Mouse (Mus musculus): Measurements from ENCODE around the gene Olfr1160. TPM values are rescaled to one million over a fixed set of nuclear protein-coding genes. Genes with fewer than 3 reads are reported as not detected.
"Not testable (repeated sequence)": the region's sequence is repeated elsewhere in the genome, so short reads cannot be mapped to it uniquely, and the experiment has no call there.

Gene Olfr1160
- not detected in 2 replicates for polyA plus RNA-seq (2016; fragmentation: Nextera tagmentation; extraction: Ambion mirVana)

DNA sequence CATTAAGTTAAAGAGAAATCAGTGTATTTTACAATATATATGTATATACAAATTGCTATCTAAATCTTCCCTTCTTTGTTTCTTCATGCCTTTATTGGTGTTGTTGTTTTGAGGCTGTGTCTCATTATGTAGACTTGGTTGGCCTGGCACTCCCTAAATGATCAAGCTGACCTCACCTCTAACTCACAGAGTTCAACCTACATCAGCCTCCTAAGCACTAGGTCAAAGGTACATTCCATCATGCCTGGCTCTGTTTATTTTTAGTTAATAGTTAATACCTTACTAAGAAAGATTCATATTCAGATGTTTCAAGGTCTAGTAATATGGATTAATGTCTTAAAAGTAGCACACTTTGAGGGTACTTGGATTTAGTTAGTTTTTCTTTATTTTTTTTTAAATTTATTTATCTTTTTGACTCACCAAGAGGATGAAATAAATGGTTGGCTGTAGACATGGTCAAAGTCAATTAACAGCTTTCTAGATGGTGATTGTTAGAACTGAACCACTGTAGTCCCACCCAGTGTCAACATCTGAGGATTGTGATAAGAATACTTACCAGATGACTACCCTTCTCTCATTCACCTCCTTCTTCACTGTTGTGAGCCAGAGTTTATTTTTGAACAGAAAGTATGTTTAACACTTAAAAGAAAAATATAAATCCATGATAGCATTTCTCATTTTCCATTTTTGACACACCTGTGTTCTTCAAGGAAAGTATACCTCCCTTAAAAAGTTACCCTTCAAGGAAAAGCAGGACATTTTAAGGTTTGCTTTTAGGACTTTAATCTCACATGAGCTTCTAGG lies at the start of gene Olfr1160:
Olfr1160 (minus strand) TSS at position 754 of the 804 bp plus-strand sequence.
- Histone ChIP-seq H3K4me1 (no peaks in the 10 kb centered on the region), H3K27me3 (ENCODE audit: low read depth, poor library complexity, severe bottlenecking) (no peaks in the 10 kb centered on the region), H3K4me3 (no peak within 1 kb of the TSS), H3K36me3 (no peaks in the 10 kb centered on the region), H3K27ac (no peak within 1 kb of the TSS), H3K9me3 (replicated peaks) (no peaks in the 10 kb centered on the region)
- DNase-seq (ENCODE audit: low spot score), result no peak

DNA sequence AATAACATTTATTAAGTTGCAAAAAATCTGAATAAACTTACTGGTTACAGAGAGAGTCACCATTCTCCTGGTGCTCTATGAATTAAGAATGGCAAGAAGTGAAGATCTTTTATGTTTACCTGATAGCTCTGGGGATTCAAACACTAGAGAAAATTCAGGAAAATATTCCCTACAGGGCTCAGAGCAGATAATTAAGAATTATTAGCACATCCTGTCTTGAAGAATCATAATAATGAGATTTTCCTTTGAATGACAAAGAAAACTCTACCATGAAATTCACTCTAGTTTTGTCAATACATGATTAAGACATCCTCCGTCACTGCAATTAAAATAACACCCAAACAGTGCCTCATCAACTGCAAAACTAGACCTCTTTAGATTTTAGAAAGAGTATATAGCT lies 43.0 kb upstream of the Olfr1160 start, which contains the start of gene Olfr1162:
Olfr1162 (minus strand) TSS at position 101 of the 400 bp plus-strand sequence.
- Histone ChIP-seq H3K4me1 (no peaks in the 10 kb centered on the region), H3K27ac (no peak within 1 kb of the TSS), H3K36me3 (no peaks in the 10 kb centered on the region), H3K4me3 (no peak within 1 kb of the TSS), H3K9me3 (replicated peaks) (no peaks in the 10 kb centered on the region), H3K27me3 (ENCODE audit: low read depth, poor library complexity, severe bottlenecking) (no peaks in the 10 kb centered on the region)
- WGBS, result 90% methylated on average over 1 of the region's 1 CpGs
- no peak for DNase-seq (ENCODE audit: low spot score)

DNA sequence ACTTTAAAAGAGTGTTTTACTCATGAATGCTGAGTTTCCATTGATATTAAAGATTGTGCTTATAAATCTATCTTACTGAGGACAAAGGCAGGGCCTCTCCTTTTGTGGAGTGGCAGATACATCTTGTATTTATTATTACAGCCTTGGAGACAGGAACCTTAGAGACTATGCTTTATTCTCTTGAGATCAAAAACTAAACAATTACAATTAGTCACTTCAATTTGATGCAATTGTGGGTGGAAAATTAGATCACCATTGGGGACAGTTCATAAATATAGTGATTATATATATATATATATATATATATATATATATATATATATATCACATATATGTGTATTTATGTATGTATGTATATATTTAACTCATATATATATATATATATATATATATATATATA lies 29.5 kb upstream of the Olfr1160 start, which contains the start of gene Olfr73:
Olfr73 (minus strand) TSS at position 101 of the 400 bp plus-strand sequence.
- Histone ChIP-seq H3K27ac (no peak within 1 kb of the TSS), H3K4me1 (no peaks in the 10 kb centered on the region), H3K36me3 (no peaks in the 10 kb centered on the region), H3K4me3 (no peak within 1 kb of the TSS), H3K9me3 (replicated peaks) (no peaks in the 10 kb centered on the region), H3K27me3 (ENCODE audit: low read depth, poor library complexity, severe bottlenecking) (no peaks in the 10 kb centered on the region)
- DNase-seq (ENCODE audit: low spot score), result no peak

DNA sequence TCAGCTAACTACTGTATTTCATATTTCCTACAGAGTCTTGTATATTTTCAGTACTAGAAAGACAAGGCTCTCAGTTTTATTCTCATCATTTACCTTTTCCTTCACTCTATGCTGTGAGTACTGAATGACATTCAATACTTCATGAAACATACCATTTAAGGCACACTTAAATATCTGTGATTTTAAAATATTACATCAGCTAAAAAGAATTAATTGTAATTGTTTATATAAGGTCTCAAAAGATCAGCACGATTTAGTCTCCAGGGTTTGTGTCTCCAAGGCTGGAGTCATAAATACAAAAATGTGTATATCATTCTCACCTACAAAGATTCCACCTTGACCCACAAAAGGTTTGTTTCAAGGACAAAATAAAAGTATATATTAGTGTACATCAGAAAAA lies 14.4 kb upstream of the Olfr1160 start, which contains the start of gene Olfr1161:
Olfr1161 (plus strand) TSS at position 301 of the 400 bp plus-strand sequence.
- not testable (repeated sequence) for DNase-seq (ENCODE audit: low spot score); H3K9me3 ChIP-seq (replicated peaks); H3K4me3 ChIP-seq; H3K27ac ChIP-seq; H3K4me1 ChIP-seq; H3K36me3 ChIP-seq; H3K27me3 ChIP-seq (ENCODE audit: low read depth, poor library complexity, severe bottlenecking)
- 87% methylated on average over 1 of the region's 1 CpGs for WGBS

DNA sequence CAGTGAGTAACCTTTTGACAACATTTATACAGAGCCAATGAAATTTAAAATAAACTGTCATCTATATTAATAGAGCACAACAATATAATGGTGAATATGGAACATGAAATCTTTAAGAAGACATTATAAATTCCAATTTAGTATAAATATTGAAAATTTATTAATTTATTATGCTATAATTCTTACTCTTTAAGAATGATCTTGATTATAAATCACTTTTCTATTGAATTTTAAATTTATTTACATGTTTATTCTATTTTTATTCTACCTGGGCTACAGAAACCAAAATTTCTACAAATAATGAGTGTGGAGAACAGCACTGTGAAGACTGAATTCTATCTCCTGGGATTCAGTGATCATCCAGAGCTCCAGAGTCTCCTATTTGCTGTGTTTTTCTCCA lies 18.3 kb downstream of the Olfr1160 start, which contains the start of gene Olfr1158:
Olfr1158 (plus strand) TSS at position 301 of the 400 bp plus-strand sequence.
- DNase-seq (ENCODE audit: low spot score), result no peak
- Histone ChIP-seq H3K4me3 (no peak within 1 kb of the TSS), H3K36me3 (no peaks in the 10 kb centered on the region), H3K27me3 (ENCODE audit: low read depth, poor library complexity, severe bottlenecking) (no peaks in the 10 kb centered on the region), H3K4me1 (no peaks in the 10 kb centered on the region), H3K27ac (no peak within 1 kb of the TSS), H3K9me3 (replicated peaks) (no peaks in the 10 kb centered on the region)

DNA sequence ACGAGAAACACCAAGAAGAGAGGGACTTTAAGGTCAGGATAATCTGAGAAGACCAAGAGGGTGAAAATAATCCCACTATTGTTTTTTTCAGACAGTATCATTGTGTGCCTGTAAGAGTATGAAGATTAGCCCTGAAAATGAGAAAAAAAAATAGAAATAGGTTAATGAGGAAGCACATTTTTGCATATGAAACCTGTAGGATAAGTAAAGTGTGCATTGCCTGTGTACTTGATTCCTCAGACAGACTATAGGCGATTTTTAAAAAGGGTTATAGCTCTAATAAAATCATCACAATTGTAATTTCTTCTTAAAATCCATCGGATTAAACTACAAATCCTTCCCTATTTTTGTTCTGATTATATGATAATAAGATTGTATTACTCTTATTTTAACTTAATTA lies 33.5 kb downstream of the Olfr1160 start, which contains the start of gene Olfr74:
Olfr74 (minus strand) TSS at position 101 of the 400 bp plus-strand sequence.
- Histone ChIP-seq H3K27ac (no peak within 1 kb of the TSS), H3K4me1 (no peaks in the 10 kb centered on the region), H3K27me3 (ENCODE audit: low read depth, poor library complexity, severe bottlenecking) (no peaks in the 10 kb centered on the region), H3K4me3 (no peak within 1 kb of the TSS), H3K9me3 (replicated peaks) (no peaks in the 10 kb centered on the region), H3K36me3 (no peaks in the 10 kb centered on the region)
- 78% methylated on average over 3 of the region's 3 CpGs for WGBS
- DNase-seq (ENCODE audit: low spot score), result no peak

DNA sequence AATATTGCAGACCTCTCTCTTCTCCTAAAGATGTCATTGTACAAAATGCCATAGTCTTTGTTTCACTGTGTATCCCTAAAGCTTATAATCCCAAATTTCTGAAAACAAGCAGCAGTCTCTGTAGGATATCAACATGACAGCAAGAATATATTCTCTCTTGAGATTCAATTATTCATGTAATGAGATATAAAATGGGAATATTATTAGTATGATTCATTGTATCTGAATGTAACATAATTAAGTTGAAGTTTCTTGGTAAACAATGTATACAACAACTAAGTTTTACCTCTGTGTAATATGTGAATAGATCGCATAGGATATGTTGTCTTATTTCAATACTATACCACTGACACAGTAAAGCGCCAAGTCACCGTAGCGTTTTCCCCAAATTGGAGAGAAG lies 39.9 kb downstream of the Olfr1160 start, which contains the start of gene Olfr1157:
Olfr1157 (minus strand) TSS at position 101 of the 400 bp plus-strand sequence.
- Histone ChIP-seq H3K4me3 (no peak within 1 kb of the TSS), H3K9me3 (replicated peaks) (no peaks in the 10 kb centered on the region), H3K27ac (no peak within 1 kb of the TSS), H3K27me3 (ENCODE audit: low read depth, poor library complexity, severe bottlenecking) (no peaks in the 10 kb centered on the region), H3K4me1 (no peaks in the 10 kb centered on the region), H3K36me3 (no peaks in the 10 kb centered on the region)
- no peak for DNase-seq (ENCODE audit: low spot score)
- WGBS, result 96% methylated on average over 4 of the region's 4 CpGs

DNA sequence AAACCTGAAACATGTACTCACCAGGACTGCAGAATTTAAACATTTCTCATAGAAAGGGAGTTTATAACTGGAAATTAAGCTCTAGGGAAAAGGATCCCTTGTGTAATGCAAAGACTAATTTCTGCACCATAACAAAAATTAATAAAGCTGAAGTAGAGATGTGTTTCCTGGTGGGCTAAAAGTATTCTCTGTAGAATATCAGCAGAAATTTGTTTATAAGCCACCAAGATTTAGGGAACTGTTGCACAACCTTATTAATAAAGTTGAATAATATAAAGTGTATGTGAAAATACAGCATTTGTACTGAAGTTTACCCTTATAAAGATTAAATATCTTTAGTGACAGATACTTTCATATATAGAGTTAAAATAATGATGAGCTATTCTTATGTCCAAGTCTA lies 55.1 kb downstream of the Olfr1160 start, which contains the start of gene Olfr1156:
Olfr1156 (minus strand) TSS at position 101 of the 400 bp plus-strand sequence.
- H3K4me3 ChIP-seq, result no peak within 1 kb of the TSS
- no peak for DNase-seq (ENCODE audit: low spot score)
- no peaks in the 10 kb centered on the region for H3K27me3 ChIP-seq (ENCODE audit: low read depth, poor library complexity, severe bottlenecking)
- H3K27ac ChIP-seq, result no peak within 1 kb of the TSS
- H3K9me3 ChIP-seq (replicated peaks), result no peaks in the 10 kb centered on the region
- no peaks in the 10 kb centered on the region for H3K36me3 ChIP-seq
- H3K4me1 ChIP-seq, result no peaks in the 10 kb centered on the region

Other genes starting within 250 kb of the Olfr1160 start
- gene Olfr152, start 228.8 kb downstream of the Olfr1160 start, polyA plus RNA-seq (2016; fragmentation: Nextera tagmentation; extraction: Ambion mirVana), result not detected in 2 replicates
- gene Olfr1143, start 207.7 kb downstream of the Olfr1160 start, polyA plus RNA-seq (2016; fragmentation: Nextera tagmentation; extraction: Ambion mirVana), result not detected in 2 replicates
- gene Olfr1145, start 198.4 kb downstream of the Olfr1160 start, polyA plus RNA-seq (2016; fragmentation: Nextera tagmentation; extraction: Ambion mirVana), result not detected in 2 replicates
- not detected in 2 replicates for gene Olfr1148, start 177.7 kb downstream of the Olfr1160 start, polyA plus RNA-seq (2016; fragmentation: Nextera tagmentation; extraction: Ambion mirVana)
- not detected in 2 replicates for gene Olfr1150-ps1, start 164.3 kb downstream of the Olfr1160 start, polyA plus RNA-seq (2016; fragmentation: Nextera tagmentation; extraction: Ambion mirVana)
- not detected in 2 replicates for gene Olfr1151, start 152.4 kb downstream of the Olfr1160 start, polyA plus RNA-seq (2016; fragmentation: Nextera tagmentation; extraction: Ambion mirVana)
- 0.03 TPM in 1 of 2 replicates, not detected in the other for gene Olfr1152, start 141.8 kb downstream of the Olfr1160 start, polyA plus RNA-seq (2016; fragmentation: Nextera tagmentation; extraction: Ambion mirVana)
- not detected in 2 replicates for gene Olfr1153, start 113.3 kb downstream of the Olfr1160 start, polyA plus RNA-seq (2016; fragmentation: Nextera tagmentation; extraction: Ambion mirVana)
- not detected in 2 replicates for gene Olfr1154, start 103.1 kb downstream of the Olfr1160 start, polyA plus RNA-seq (2016; fragmentation: Nextera tagmentation; extraction: Ambion mirVana)
- not detected in 2 replicates for gene Olfr1155, start 63.1 kb downstream of the Olfr1160 start, polyA plus RNA-seq (2016; fragmentation: Nextera tagmentation; extraction: Ambion mirVana)
- not detected in 2 replicates for gene Olfr1156, start 55.2 kb downstream of the Olfr1160 start, polyA plus RNA-seq (2016; fragmentation: Nextera tagmentation; extraction: Ambion mirVana)
- not detected in 2 replicates for gene Olfr1157, start 40.0 kb downstream of the Olfr1160 start, polyA plus RNA-seq (2016; fragmentation: Nextera tagmentation; extraction: Ambion mirVana)
- gene Olfr74, start 33.6 kb downstream of the Olfr1160 start, polyA plus RNA-seq (2016; fragmentation: Nextera tagmentation; extraction: Ambion mirVana), result not detected in 2 replicates
- not detected in 2 replicates for gene Olfr1158, start 18.2 kb downstream of the Olfr1160 start, polyA plus RNA-seq (2016; fragmentation: Nextera tagmentation; extraction: Ambion mirVana)
- not detected in 2 replicates for gene Olfr1161, start 14.5 kb upstream of the Olfr1160 start, polyA plus RNA-seq (2016; fragmentation: Nextera tagmentation; extraction: Ambion mirVana)
- gene Olfr73, start 29.4 kb upstream of the Olfr1160 start, polyA plus RNA-seq (2016; fragmentation: Nextera tagmentation; extraction: Ambion mirVana), result 0.05 and 0.06 TPM in 2 replicates
- not detected in 2 replicates for gene Olfr1162, start 42.9 kb upstream of the Olfr1160 start, polyA plus RNA-seq (2016; fragmentation: Nextera tagmentation; extraction: Ambion mirVana)
- gene Olfr1163, start 63.6 kb upstream of the Olfr1160 start, polyA plus RNA-seq (2016; fragmentation: Nextera tagmentation; extraction: Ambion mirVana), result not detected in 2 replicates
- not detected in 2 replicates for gene Olfr1164, start 85.7 kb upstream of the Olfr1160 start, polyA plus RNA-seq (2016; fragmentation: Nextera tagmentation; extraction: Ambion mirVana)
- gene Olfr1166, start 120.0 kb upstream of the Olfr1160 start, polyA plus RNA-seq (2016; fragmentation: Nextera tagmentation; extraction: Ambion mirVana), result not detected in 2 replicates
- gene Olfr1167, start 146.9 kb upstream of the Olfr1160 start, polyA plus RNA-seq (2016; fragmentation: Nextera tagmentation; extraction: Ambion mirVana), result not detected in 2 replicates
- gene Olfr1168, start 173.6 kb upstream of the Olfr1160 start, polyA plus RNA-seq (2016; fragmentation: Nextera tagmentation; extraction: Ambion mirVana), result not detected in 2 replicates
- gene Olfr1170, start 220.1 kb upstream of the Olfr1160 start, polyA plus RNA-seq (2016; fragmentation: Nextera tagmentation; extraction: Ambion mirVana), result not detected in 2 replicates